26 mouse cellular contexts compared by ENCODE assay signal in the genomic region with DNA sequence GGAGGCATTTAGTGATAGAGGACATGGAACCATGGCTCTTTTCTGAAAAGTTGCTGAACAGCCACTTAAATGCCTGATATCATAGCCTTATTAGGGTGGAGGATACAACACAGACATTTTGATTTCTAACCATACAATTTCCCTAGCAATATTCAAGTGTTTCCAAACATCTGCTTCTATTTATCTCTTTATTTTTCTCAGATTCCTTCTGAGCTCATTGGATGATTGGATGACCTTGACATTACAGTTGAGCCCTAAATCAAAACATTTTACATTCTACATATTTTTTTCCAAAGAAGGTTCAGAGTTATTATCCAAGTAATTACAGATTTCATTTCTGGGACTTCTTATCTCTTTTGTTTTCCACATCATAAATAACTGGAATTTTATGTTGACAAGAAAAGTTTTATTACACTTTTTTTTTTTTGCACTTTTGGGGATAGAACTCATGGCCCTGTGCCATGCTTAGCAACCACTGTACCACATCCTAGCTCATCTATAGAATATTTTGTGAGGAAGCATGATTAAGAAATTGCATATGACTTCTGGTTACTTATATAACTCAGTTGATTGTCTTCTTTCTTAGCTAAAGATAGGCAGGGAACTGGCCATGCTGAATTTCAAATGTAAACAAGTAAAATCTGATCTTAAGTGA.
DNase-seq lines count a peak whose midpoint lies in the region; ATAC-seq lines count a peak whose summit lies in the region.
"Had no signal": no experiment of that assay in that cellular context is flagged by ENCODE, and none has a peak within 500 bp of the region (broad histone marks: within the 10 kb centered on the region; RNA-seq: fewer than 3 reads in every experiment).

No protein-coding gene starts in this region.

- H3K4me1 ChIP-seq in embryonic facial prominence, embryonic 11.5 days (ENCODE audit: control insufficient read depth, insufficient read depth, low read length): no peaks in the 10 kb centered on the region
- peaks cover 16% of the 10 kb centered on the region for H3K4me1 ChIP-seq in embryonic facial prominence, embryonic 10.5 days
- no peaks in the 10 kb centered on the region; the same call in 1 of the 2 replicates for H3K4me1 ChIP-seq in kidney, embryonic 16.5 days (ENCODE audit: insufficient read depth, low read length)
- peaks cover 19% of the 10 kb centered on the region for H3K4me1 ChIP-seq in lung, embryonic 15.5 days
- H3K4me1 ChIP-seq in embryonic facial prominence, embryonic 14.5 days (ENCODE audit: control insufficient read depth, insufficient read depth, low read length): peaks cover 10% of the 10 kb centered on the region; the same call in 1 of the 2 replicates
- H3K4me1 ChIP-seq: heart, embryonic 12.5 days; hindbrain, embryonic 13.5 days; liver, embryonic 13.5 days; neural tube, embryonic 12.5 days had no signal

- no peak overlapping the region for H3K9ac ChIP-seq in embryonic facial prominence, embryonic 11.5 days (replicated peaks; ENCODE audit: low read length)
- no peak overlapping the region for H3K9ac ChIP-seq in kidney, embryonic 16.5 days (replicated peaks; ENCODE audit: low read length)
- no peak overlapping the region for H3K9ac ChIP-seq in lung, embryonic 15.5 days
- H3K9ac ChIP-seq in embryonic facial prominence, embryonic 14.5 days (ENCODE audit: low read depth, low read length): no peak overlapping the region
- H3K9ac ChIP-seq: heart, embryonic 12.5 days; hindbrain, embryonic 13.5 days; limb, embryonic 12.5 days; liver, embryonic 13.5 days; neural tube, embryonic 12.5 days had no signal

- H3K4me3 ChIP-seq in embryonic facial prominence, embryonic 11.5 days (ENCODE audit: low read depth, low read length): no peak overlapping the region
- no peak overlapping the region for H3K4me3 ChIP-seq in embryonic facial prominence, embryonic 10.5 days
- no peak overlapping the region for H3K4me3 ChIP-seq in kidney, embryonic 16.5 days (ENCODE audit: low read length)
- H3K4me3 ChIP-seq in lung, embryonic 15.5 days: no peak overlapping the region
- no peak overlapping the region for H3K4me3 ChIP-seq in embryonic facial prominence, embryonic 14.5 days (ENCODE audit: low read depth, low read length)
- H3K4me3 ChIP-seq: heart, adult 2 months; heart, embryonic 12.5 days; hindbrain, embryonic 13.5 days; limb, embryonic 12.5 days; liver, embryonic 13.5 days; neural tube, embryonic 12.5 days had no signal

- ATAC-seq in embryonic facial prominence, embryonic 11.5 days (replicated peaks; ENCODE audit: insufficient number of reproducible peaks, low FRiP score, low TSS enrichment, low read depth): no peak
- ATAC-seq in kidney, embryonic 16.5 days (ENCODE audit: low FRiP score, low TSS enrichment): no peak
- peak; percentile 39; the same call in 1 of the 2 replicates for ATAC-seq in lung, embryonic 15.5 days (ENCODE audit: borderline replicate concordance, extremely low read depth, low FRiP score, low TSS enrichment)
- ATAC-seq in embryonic facial prominence, embryonic 14.5 days (ENCODE audit: low read depth): peak; percentile 41; the same call in 1 of the 2 replicates
- ATAC-seq: forebrain, embryonic 14.5 days; intestine, postnatal 0 days; midbrain, embryonic 16.5 days had no signal

- no peak overlapping the region for H3K27ac ChIP-seq in embryonic facial prominence, embryonic 11.5 days (replicated peaks; ENCODE audit: low read depth, low read length)
- H3K27ac ChIP-seq in embryonic facial prominence, embryonic 10.5 days (replicated peaks): no peak overlapping the region
- peak overlapping the region; percentile 66 for H3K27ac ChIP-seq in kidney, embryonic 16.5 days (ENCODE audit: low read length)
- peak overlapping the region; percentile 67 for H3K27ac ChIP-seq in lung, embryonic 15.5 days
- H3K27ac ChIP-seq in embryonic facial prominence, embryonic 14.5 days (replicated peaks; ENCODE audit: low read depth, low read length): no peak overlapping the region
- H3K27ac ChIP-seq: heart, adult 2 months; hindbrain, embryonic 13.5 days; limb, embryonic 12.5 days; liver, embryonic 13.5 days; neural tube, embryonic 12.5 days; stomach, postnatal 0 days had no signal

- no peaks in the 10 kb centered on the region for H3K9me3 ChIP-seq in embryonic facial prominence, embryonic 11.5 days (replicated peaks; ENCODE audit: control insufficient read depth, low read length)
- H3K9me3 ChIP-seq in embryonic facial prominence, embryonic 10.5 days: no peaks in the 10 kb centered on the region
- no peaks in the 10 kb centered on the region for H3K9me3 ChIP-seq in kidney, embryonic 16.5 days (ENCODE audit: low read length)
- no peaks in the 10 kb centered on the region for H3K9me3 ChIP-seq in lung, embryonic 15.5 days
- no peaks in the 10 kb centered on the region for H3K9me3 ChIP-seq in embryonic facial prominence, embryonic 14.5 days (ENCODE audit: control insufficient read depth, low read length)
- H3K9me3 ChIP-seq: heart, embryonic 12.5 days; hindbrain, embryonic 13.5 days; limb, embryonic 12.5 days; liver, embryonic 13.5 days; neural tube, embryonic 12.5 days had no signal

- intact Hi-C loops in gastrocnemius, postnatal 14 days (cut with DNase I; ENCODE audit: low total_unique reads): no loop called here

- peak; percentile 38 for DNase-seq in embryonic facial prominence, embryonic 11.5 days (ENCODE audit: low spot score)
- DNase-seq in embryonic facial prominence, embryonic 10.5 days (ENCODE audit: low spot score): no peak
- DNase-seq in kidney, postnatal 4 days: no peak
- DNase-seq in lung, postnatal 14 days: no peak
- DNase-seq in embryonic facial prominence, embryonic 14.5 days (ENCODE audit: low spot score): peak; percentile 60
- no peak for DNase-seq in gastrocnemius, postnatal 14 days
- DNase-seq: cerebellum, adult 18-20 months; cerebellum, postnatal 10 days; gastrocnemius, postnatal 36 days; heart, adult 2 months; heart, postnatal 4 days; liver, embryonic 13.5 days; right cerebral cortex, adult 18-20 months; thymus, adult 18-20 months; thymus, postnatal 25 days had no signal

- no peak overlapping the region for H3K4me2 ChIP-seq in embryonic facial prominence, embryonic 11.5 days (ENCODE audit: low read depth, low read length)
- H3K4me2 ChIP-seq in kidney, embryonic 16.5 days (replicated peaks; ENCODE audit: low read depth, low read length): no peak overlapping the region
- H3K4me2 ChIP-seq in lung, embryonic 15.5 days: no peak overlapping the region
- H3K4me2 ChIP-seq in embryonic facial prominence, embryonic 14.5 days (ENCODE audit: low read depth, low read length): no peak overlapping the region
- H3K4me2 ChIP-seq: heart, embryonic 12.5 days; hindbrain, embryonic 13.5 days; limb, embryonic 12.5 days; liver, embryonic 13.5 days; midbrain, embryonic 11.5 days; neural tube, embryonic 12.5 days had no signal

- no peaks in the 10 kb centered on the region for H3K27me3 ChIP-seq in embryonic facial prominence, embryonic 11.5 days (ENCODE audit: control insufficient read depth, insufficient read depth, low read length)
- no peaks in the 10 kb centered on the region for H3K27me3 ChIP-seq in embryonic facial prominence, embryonic 10.5 days (replicated peaks; ENCODE audit: low read depth, poor library complexity, severe bottlenecking)
- H3K27me3 ChIP-seq in kidney, embryonic 16.5 days (ENCODE audit: insufficient read depth, low read length): no peaks in the 10 kb centered on the region
- no peaks in the 10 kb centered on the region for H3K27me3 ChIP-seq in lung, embryonic 15.5 days
- no peaks in the 10 kb centered on the region for H3K27me3 ChIP-seq in embryonic facial prominence, embryonic 14.5 days (replicated peaks; ENCODE audit: control insufficient read depth, insufficient read depth, low read length)
- H3K27me3 ChIP-seq: heart, embryonic 12.5 days; hindbrain, embryonic 13.5 days; limb, embryonic 12.5 days; liver, embryonic 13.5 days; neural tube, embryonic 12.5 days had no signal

- H3K36me3 ChIP-seq in embryonic facial prominence, embryonic 11.5 days (replicated peaks; ENCODE audit: control insufficient read depth, insufficient read depth, low read depth, low read length): no peaks in the 10 kb centered on the region
- H3K36me3 ChIP-seq in embryonic facial prominence, embryonic 10.5 days (replicated peaks): no peaks in the 10 kb centered on the region
- H3K36me3 ChIP-seq in kidney, embryonic 16.5 days (ENCODE audit: insufficient read depth, low read length): no peaks in the 10 kb centered on the region
- no peaks in the 10 kb centered on the region for H3K36me3 ChIP-seq in lung, embryonic 15.5 days
- no peaks in the 10 kb centered on the region for H3K36me3 ChIP-seq in embryonic facial prominence, embryonic 14.5 days (ENCODE audit: control insufficient read depth, insufficient read depth, low read length)
- H3K36me3 ChIP-seq: heart, embryonic 12.5 days; hindbrain, embryonic 13.5 days; limb, embryonic 12.5 days; liver, embryonic 13.5 days; neural tube, embryonic 12.5 days had no signal

Comparison
In these comparisons a context has a peak if more than half of its experiments do, and no peak if none do; other contexts are left out.
1. ATAC-seq: peak in lung, embryonic 15.5 days (single experiment) and embryonic facial prominence, embryonic 14.5 days (single experiment); none in embryonic facial prominence, embryonic 11.5 days (single experiment) and kidney, embryonic 16.5 days (single experiment).
2. DNase-seq: peak in embryonic facial prominence, embryonic 11.5 days (single experiment) and embryonic facial prominence, embryonic 14.5 days (single experiment); none in embryonic facial prominence, embryonic 10.5 days (single experiment), kidney, postnatal 4 days (0 of 2), lung, postnatal 14 days (single experiment) and gastrocnemius, postnatal 14 days (single experiment).
3. H3K27ac ChIP-seq: peak in kidney, embryonic 16.5 days (single experiment) and lung, embryonic 15.5 days (single experiment); none in embryonic facial prominence, embryonic 11.5 days (single experiment), embryonic facial prominence, embryonic 10.5 days (single experiment) and embryonic facial prominence, embryonic 14.5 days (single experiment).